Mouse (Mus musculus) liver, embryonic 13.5 days (tissue): ENCODE results near the gene Ocln. TPM values are rescaled to one million over a fixed set of nuclear protein-coding genes. Genes with fewer than 3 reads are reported as not detected.

Experiments used
- ATAC-seq: fragments of 200-750 bp; cut with Nextera tagmentation; 2 replicates; pipeline ENCODE4 v1.8.0; 2017; ENCODE audit warnings: low read depth, mild to moderate bottlenecking, moderate number of reproducible peaks, moderate library complexity
- DNase-seq: peaks from one replicate; pipeline ENCODE4 v3.0.0; 2022
- H3K27ac ChIP-seq: fragments of 300-500 bp; sonication (generic); 2 replicates; pipeline ENCODE4 v1.5.1; 2015; ENCODE audit warnings: moderate library complexity, mild to moderate bottlenecking, inconsistent platforms
- H3K27me3 ChIP-seq: fragments of 300-500 bp; sonication (generic); 2 replicates; pipeline ENCODE4 v1.6.1; 2015; ENCODE audit warnings: mild to moderate bottlenecking, inconsistent platforms
- H3K36me3 ChIP-seq: fragments of 300-500 bp; sonication (generic); 2 replicates; pipeline ENCODE4 v1.6.1; 2015; ENCODE audit warnings: mild to moderate bottlenecking, inconsistent platforms
- H3K4me1 ChIP-seq: fragments of 300-500 bp; sonication (generic); replicated peaks from 2 replicates; pipeline ENCODE4 v1.6.1; 2015; ENCODE audit warnings: inconsistent platforms
- H3K4me2 ChIP-seq: fragments of 300-500 bp; sonication (generic); 2 replicates; pipeline ENCODE4 v1.6.1; 2015; ENCODE audit warnings: inconsistent platforms, mild to moderate bottlenecking, moderate library complexity
- H3K4me3 ChIP-seq: fragments of 300-500 bp; sonication (generic); replicated peaks from 2 replicates; pipeline ENCODE4 v1.5.1; 2015; ENCODE audit warnings: mild to moderate bottlenecking, inconsistent platforms
- H3K9ac ChIP-seq: fragments of 300-500 bp; sonication (generic); 2 replicates; pipeline ENCODE4 v1.6.1; 2015; ENCODE audit warnings: mild to moderate bottlenecking, inconsistent platforms
- H3K9me3 ChIP-seq: fragments of 300-500 bp; sonication (generic); replicated peaks from 2 replicates; pipeline ENCODE4 v1.6.1; 2016; ENCODE audit warnings: inconsistent platforms
- WGBS: fragments of 180-500 bp; shearing (Covaris S2); methylation state at CpG from one replicate; pipeline ENCODE4 v1.1.7; 2015; ENCODE audit not compliant: insufficient replicate concordance; 5-methylcytosine and 5-hydroxymethylcytosine counted together
- polyA plus RNA-seq: library from polyadenylated mRNA; unstranded; fragments of >200 nt; fragmentation: Nextera tagmentation; extraction: Ambion mirVana; gene quantifications from 2 replicates; pipeline ENCODE4 v1.2.1, GENCODE M21; 2015

Gene Ocln
- polyA plus RNA-seq, 1 experiment from 2014 or later = 5.3 TPM

DNA sequence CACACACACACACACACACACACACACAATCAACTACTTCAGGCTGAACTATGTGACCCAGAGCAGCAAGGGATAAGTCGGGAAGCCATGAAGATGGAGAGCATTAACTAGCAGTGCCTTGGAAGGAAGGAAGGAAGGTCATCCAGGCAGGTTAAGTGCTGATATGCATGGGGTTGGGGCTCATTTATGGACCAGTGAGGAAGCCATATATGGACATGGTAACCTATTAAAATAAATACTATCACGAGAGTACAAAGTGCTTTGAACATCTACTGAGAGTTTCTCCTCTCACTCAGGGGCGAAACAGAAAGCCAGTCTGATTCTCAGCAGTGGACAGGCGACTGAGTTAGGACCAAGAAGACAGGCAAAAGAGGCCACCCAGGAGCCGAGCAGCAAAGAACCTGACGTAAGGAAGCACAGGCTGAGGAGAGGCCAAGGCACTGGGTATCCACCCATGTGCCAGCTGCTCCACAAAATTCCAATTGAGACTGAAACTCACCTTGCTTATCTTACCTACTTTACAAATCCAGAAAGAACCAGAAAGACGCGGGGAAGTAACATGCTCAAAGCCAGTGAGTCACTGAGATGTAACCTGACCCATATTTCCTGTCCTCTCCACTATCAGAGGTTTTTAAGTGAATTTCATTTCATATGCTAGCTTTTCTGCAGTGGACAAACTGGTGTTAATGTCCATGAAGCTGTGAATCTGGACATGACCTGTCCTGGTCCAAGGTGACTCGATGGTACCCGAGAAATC lies 9.3 kb downstream of the Ocln start:
- Histone ChIP-seq H3K4me1 (no peaks in the 10 kb centered on the region; the same call in 1 of the 2 replicates), H3K9me3 (no peaks in the 10 kb centered on the region), H3K4me3 (no peak overlapping the region), H3K27ac (peak overlapping the region; percentile 63), H3K4me2 (no peak overlapping the region), H3K27me3 (no peaks in the 10 kb centered on the region), H3K36me3 (no peaks in the 10 kb centered on the region), H3K9ac (no peak overlapping the region)
- DNase-seq = no peak
- 58% methylated on average over 10 of the region's 10 CpGs for WGBS
- 0 out of 2 replicates have a peak, but pooled peaks have one; percentile 23 for ATAC-seq

DNA sequence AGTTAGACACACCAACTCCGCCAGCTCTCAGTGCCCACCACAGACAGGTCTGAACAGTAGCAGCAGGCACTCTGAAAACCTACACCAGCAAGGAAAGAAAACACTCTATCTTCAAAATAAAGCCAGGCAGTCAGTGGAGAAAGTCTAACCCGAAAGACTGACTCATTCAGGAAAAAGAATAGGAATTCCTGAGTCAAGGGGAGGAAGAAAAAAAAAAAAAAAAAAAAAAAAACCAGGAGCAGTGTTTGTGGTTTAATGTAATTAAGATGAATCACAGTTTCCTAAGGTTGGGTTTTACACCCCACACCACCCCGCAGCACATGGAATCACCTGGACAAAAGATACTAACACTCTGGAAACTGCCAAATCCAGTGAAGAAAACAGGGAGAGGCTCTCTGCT lies 16.4 kb downstream of the Ocln start:
- WGBS = 63% methylated on average over 3 of the region's 3 CpGs

DNA sequence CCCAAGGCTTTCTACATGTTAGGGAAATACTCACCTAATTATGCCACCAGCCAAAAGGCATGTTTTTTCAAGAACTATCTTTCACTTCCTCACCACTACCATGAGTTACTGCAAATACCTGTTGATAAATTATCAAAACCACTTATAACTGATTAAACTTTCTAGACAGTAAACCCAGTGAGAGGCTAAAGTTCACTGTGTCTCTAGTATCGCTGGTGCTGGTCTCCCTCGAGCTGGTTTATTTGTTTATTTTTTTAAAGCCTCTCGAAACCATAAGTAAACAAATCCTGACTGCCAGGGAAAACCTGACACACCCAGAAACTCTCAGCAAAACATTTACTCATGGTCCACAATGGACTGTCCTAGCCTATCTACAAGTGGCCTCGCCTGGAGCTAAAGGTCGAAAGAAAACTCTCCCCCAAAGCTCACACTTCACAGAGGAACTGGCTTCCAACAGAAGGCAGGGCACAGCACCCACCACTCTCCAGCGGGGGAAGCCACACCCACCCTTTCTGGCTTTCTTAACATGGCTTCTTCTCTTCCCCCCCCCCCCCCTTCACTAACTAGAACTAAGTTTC lies 19.6 kb downstream of the Ocln start:
- Histone ChIP-seq H3K27me3 (no peaks in the 10 kb centered on the region), H3K4me2 (no peak overlapping the region), H3K9ac (no peak overlapping the region), H3K4me1 (no peaks in the 10 kb centered on the region), H3K36me3 (no peaks in the 10 kb centered on the region), H3K27ac (peak overlapping the region; percentile 53), H3K4me3 (no peak overlapping the region), H3K9me3 (no peaks in the 10 kb centered on the region)
- DNase-seq (no peak), ATAC-seq (peak; percentile 83)
- 42% methylated on average over 6 of the region's 6 CpGs for WGBS

More for the DNA sequence above, 16.4 kb downstream of the Ocln start:
- H3K27ac ChIP-seq = no peak overlapping the region
- DNase-seq (no peak), ATAC-seq (no peak)
- H3K9ac ChIP-seq = no peak overlapping the region
- no peaks in the 10 kb centered on the region for H3K27me3 ChIP-seq
- no peaks in the 10 kb centered on the region for H3K36me3 ChIP-seq
- H3K9me3 ChIP-seq = no peaks in the 10 kb centered on the region
- H3K4me1 ChIP-seq = no peaks in the 10 kb centered on the region
- H3K4me2 ChIP-seq = no peak overlapping the region
- no peak overlapping the region for H3K4me3 ChIP-seq

DNA sequence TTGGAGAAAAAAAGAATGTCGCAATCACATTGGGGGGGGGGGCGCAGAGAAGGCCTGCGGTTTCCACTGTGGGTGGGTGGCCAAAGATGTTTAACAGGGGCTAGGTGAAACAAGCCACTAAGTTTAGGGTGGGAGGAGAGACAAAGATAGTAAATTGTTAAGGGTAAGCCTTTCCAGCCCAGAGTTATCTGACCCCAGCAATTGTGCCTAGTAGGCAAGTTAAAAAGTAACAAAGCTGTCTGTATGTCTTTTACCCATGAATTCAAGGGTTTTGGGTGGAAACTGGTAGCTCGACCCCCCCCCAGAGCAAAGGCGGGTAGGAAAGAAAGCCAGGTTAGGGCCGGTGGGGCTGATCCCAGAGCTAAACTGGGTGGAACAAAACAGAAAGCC lies 25.9 kb downstream of the Ocln start:
- DNase-seq = no peak
- Histone ChIP-seq H3K27me3 (no peaks in the 10 kb centered on the region), H3K27ac (peak overlapping the region; percentile 68), H3K4me3 (no peak overlapping the region), H3K4me1 (peaks cover 14% of the 10 kb centered on the region), H3K4me2 (peak overlapping the region; percentile 17), H3K9me3 (no peaks in the 10 kb centered on the region), H3K9ac (no peak overlapping the region), H3K36me3 (no peaks in the 10 kb centered on the region)
- WGBS = 51% methylated on average over 6 of the region's 6 CpGs
- ATAC-seq = 0 out of 2 replicates have a peak, but pooled peaks have one; percentile 24

DNA sequence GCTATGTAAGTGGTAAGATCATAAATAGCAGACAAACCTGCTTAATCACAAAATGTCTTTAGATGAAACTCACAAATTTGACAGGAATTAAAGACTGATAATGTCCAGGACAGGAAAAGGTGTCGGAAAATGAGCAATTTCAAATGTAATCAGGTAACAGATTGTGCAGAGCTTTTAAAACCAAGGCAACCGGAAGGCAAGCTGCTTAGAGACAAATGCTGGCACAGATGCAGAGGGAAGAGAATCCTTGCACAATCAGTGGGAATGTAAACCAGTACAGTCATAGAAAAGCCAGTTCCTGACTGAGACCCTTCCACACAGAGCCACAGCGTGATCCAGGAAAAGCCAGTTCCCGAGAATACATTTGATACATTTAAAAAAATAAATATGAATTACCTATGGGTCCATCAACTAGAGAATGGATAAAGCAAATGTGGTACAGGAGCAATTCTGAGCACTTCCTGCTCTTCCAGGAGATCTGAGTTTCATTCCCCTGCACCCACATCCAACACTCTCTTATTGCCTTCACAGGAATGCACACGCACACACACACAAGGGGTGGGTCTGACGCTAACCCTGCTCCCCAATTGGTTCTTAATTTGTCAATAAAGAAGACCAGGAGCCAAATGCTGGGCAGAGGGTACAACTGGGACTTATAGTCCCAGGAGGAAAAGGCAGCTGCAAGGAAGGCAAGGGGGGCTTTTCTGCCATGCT lies 26.4 kb downstream of the Ocln start:
- H3K27me3 ChIP-seq = no peaks in the 10 kb centered on the region
- no peak overlapping the region for H3K4me3 ChIP-seq
- WGBS = 61% methylated on average over 6 of the region's 6 CpGs
- H3K9ac ChIP-seq = no peak overlapping the region
- H3K36me3 ChIP-seq = no peaks in the 10 kb centered on the region
- DNase-seq = no peak
- peak overlapping the region; percentile 17; the same call in 1 of the 2 replicates for H3K4me2 ChIP-seq
- peak overlapping the region; percentile 68 for H3K27ac ChIP-seq
- H3K9me3 ChIP-seq = no peaks in the 10 kb centered on the region
- H3K4me1 ChIP-seq = peaks cover 14% of the 10 kb centered on the region
- ATAC-seq = no peak

DNA sequence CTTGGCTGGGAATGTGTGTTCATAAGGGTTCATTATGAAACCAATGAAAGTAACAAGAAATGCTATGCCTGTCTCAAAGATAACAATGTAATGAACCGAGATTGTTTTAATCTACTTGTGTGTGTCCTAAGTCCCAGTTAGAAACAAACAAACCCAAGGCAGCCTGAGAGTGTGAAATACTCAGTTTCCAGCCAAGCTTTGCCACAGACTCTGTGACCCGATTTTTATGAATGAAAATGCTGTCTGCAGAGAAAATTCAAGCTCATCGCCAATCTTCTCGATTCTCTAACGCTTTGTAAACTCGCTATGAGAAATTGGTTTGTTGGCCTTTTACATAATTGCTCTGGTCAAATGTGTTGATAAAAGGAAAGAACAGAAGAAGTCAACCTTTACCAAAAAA lies 27.6 kb downstream of the Ocln start:
- H3K4me1 ChIP-seq = peaks cover 14% of the 10 kb centered on the region
- H3K27ac ChIP-seq = no peak overlapping the region
- no peak for ATAC-seq
- no peaks in the 10 kb centered on the region for H3K27me3 ChIP-seq
- WGBS = 71% methylated on average over 6 of the region's 6 CpGs
- no peak for DNase-seq
- H3K9me3 ChIP-seq = no peaks in the 10 kb centered on the region
- no peak overlapping the region for H3K4me2 ChIP-seq
- no peak overlapping the region for H3K4me3 ChIP-seq
- no peaks in the 10 kb centered on the region for H3K36me3 ChIP-seq
- no peak overlapping the region for H3K9ac ChIP-seq

DNA sequence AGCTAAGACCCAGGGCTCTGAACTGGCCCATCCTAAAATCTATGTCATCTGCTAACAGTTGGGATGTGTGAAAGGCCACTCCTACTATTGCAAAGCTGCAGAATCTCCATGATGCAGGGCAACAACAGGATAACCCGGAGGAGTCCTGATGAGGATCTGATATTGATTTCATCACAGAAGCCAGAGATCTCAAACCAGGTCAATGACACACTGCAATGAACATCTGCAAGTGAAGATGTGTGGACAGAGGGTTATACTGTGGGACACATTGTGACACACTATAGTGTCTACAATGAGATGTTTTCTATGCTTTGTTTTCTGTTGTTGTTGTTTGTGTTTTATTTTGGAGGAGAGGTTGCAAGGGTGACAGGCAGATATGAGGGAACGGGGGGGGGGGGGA lies 28.8 kb downstream of the Ocln start:
- Histone ChIP-seq H3K9ac (no peak overlapping the region), H3K4me3 (no peak overlapping the region), H3K27me3 (no peaks in the 10 kb centered on the region), H3K27ac (no peak overlapping the region), H3K4me2 (no peak overlapping the region), H3K36me3 (no peaks in the 10 kb centered on the region), H3K9me3 (no peaks in the 10 kb centered on the region), H3K4me1 (peaks cover 14% of the 10 kb centered on the region)
- ATAC-seq = no peak
- no peak for DNase-seq
- 48% methylated on average over 2 of the region's 2 CpGs for WGBS

DNA sequence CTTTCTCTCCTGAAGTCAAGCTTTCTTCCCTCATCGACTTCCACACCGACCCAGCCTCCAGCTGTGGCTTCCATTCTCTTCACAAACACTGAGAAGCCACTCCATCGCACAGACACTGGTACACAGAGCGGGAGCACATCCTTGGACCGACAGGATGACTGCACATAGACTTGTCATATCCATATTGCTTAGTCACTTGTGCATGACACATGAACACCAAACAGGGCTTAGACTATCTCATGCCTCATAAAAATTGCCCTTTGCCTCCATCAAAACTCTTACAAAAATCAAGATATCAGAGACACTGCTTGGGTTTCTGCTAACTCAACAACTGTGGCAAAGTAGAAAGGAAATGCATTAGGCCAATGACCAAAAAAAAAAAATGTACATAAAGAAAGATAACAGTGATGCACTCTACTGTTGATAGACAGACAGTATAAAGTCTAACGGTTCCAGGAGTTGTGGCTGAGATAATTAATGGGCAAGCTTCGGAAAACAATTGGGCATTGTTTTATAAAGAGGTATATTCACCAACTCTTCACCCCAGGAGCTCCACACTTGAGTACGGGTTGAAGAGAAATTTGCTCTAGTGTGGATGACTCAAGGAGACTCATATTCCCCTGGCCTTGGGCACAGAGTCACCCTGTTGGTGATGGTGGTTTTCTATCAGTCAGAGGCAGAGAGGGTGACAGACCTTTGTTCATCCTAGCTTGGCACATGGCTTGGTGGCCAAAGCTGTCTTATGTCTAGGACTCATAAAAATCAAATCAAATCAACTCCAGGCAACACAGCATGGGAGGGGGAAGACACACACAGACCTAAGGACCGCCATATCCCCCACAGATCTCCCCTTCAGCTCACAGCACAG lies 30.6 kb downstream of the Ocln start:
- Histone ChIP-seq H3K27me3 (no peaks in the 10 kb centered on the region), H3K36me3 (no peaks in the 10 kb centered on the region), H3K9me3 (no peaks in the 10 kb centered on the region), H3K4me3 (no peak overlapping the region), H3K27ac (no peak overlapping the region), H3K4me2 (no peak overlapping the region), H3K4me1 (peaks cover 23% of the 10 kb centered on the region), H3K9ac (no peak overlapping the region)
- ATAC-seq (no peak), DNase-seq (no peak)
- 69% methylated on average over 9 of the region's 9 CpGs for WGBS

DNA sequence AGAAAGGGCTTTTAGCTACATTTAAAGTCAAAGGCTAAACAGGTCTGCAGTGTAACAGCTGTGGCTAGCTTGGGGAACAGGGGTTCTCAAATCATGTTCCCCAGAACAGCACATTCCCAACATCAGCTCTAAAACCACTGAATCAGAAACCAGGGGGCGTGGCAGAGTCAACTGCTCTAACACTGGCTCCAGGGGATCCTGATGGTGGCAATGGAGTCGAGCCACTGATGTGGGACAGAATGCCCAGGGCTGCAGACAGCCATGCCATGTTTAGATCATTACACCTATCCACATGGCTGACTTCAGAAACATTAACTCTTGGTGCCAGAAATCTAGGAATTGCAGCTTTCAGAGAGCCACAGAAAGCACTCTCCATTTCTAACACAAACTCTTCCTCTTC lies 33.4 kb downstream of the Ocln start:
- no peak for DNase-seq
- WGBS = 64% methylated on average over 2 of the region's 2 CpGs
- Histone ChIP-seq H3K4me2 (no peak overlapping the region), H3K9ac (no peak overlapping the region), H3K9me3 (no peaks in the 10 kb centered on the region), H3K4me1 (peaks cover 33% of the 10 kb centered on the region), H3K27me3 (no peaks in the 10 kb centered on the region), H3K36me3 (no peaks in the 10 kb centered on the region), H3K4me3 (no peak overlapping the region), H3K27ac (no peak overlapping the region)
- ATAC-seq = no peak

DNA sequence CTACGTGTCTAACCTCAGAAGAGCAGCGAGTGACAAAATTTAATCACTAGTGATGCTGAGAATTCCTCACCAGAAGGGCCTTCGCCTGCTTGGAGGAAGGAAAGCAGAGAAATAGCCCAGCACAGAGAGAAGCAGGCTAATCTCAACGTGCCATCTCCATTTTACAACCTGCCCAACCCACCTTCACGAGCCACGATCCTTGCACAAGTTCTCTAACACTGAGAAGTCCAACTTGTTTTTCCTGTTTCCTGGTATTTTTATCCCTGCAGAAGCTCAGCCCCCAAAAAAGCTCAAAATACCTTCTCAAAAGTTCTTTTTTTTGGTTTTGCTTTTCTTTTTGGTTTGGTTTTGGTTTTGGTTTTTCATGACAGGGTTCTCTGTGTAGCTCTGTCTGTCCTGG lies 34.3 kb downstream of the Ocln start:
- 50% methylated on average over 6 of the region's 6 CpGs for WGBS
- ATAC-seq (no peak), DNase-seq (no peak)
- no peaks in the 10 kb centered on the region for H3K36me3 ChIP-seq
- no peak overlapping the region for H3K9ac ChIP-seq
- H3K4me3 ChIP-seq = no peak overlapping the region
- no peaks in the 10 kb centered on the region for H3K9me3 ChIP-seq
- no peak overlapping the region for H3K27ac ChIP-seq
- peaks cover 36% of the 10 kb centered on the region for H3K4me1 ChIP-seq
- H3K4me2 ChIP-seq = no peak overlapping the region
- H3K27me3 ChIP-seq = no peaks in the 10 kb centered on the region

DNA sequence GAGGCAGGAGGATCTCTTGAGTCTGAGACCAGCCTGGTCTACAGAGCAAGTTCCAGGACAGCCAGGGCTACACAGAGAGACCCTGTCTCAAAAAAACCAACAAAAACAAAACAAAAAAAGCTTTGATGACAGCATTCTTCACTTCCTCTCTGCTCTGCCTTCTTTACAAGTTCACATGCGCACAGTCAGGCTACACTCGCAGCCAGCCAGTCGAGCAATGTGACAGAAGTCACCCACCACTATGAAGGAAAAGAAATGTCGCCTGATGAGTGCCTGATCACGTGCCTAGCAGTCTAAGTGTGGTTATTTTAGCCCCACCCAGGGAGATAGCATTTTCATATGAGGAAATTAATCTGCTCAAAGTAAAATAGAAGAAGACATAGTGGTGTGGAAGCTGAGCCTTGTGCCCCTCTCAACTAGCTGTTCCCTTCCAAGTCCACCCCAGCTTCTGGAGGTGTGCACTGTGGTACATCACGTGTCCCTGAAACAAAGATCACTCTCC lies 34.8 kb downstream of the Ocln start:
- ATAC-seq = no peak
- no peak overlapping the region for H3K4me2 ChIP-seq
- no peaks in the 10 kb centered on the region for H3K36me3 ChIP-seq
- no peaks in the 10 kb centered on the region for H3K27me3 ChIP-seq
- H3K4me1 ChIP-seq = peaks cover 36% of the 10 kb centered on the region
- 63% methylated on average over 6 of the region's 6 CpGs for whole genome bisulfite sequencing
- no peaks in the 10 kb centered on the region for H3K9me3 ChIP-seq
- no peak overlapping the region for H3K9ac ChIP-seq
- DNase-seq = no peak
- H3K4me3 ChIP-seq = no peak overlapping the region
- no peak overlapping the region for H3K27ac ChIP-seq
